Mouse (Mus musculus): Measurements from ENCODE around the gene Rcn3.

DNA sequence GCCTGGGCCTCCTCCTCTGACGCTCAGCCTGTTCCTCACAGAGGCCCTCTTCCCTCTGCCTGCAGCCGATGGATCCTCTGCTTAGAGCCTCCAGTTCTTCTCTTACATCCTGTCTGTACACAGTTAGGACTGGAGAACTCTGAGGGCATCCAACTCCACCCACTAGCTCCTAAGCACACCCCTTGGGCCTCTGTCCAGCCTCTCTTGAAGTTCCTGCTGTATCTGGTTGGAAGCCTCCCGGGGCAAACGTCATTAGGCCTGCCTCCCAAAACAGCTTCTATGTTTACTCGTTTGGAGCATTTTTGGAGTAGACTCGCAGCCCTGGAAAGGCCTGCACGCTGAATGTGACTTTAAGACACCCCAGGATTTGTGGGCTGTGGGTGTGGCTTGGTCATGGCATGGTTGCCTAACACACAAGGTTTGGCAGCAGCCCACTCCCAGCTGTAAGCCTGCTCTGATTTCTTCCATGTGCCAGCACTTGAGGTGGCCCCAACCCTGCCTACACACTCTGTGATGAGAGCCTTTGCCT lies 11.7 kb upstream of the Rcn3 start, which contains the start of gene Fcgrt:
- TF ChIP-seq POLR2A (IDR thresholded peaks at IDR 0.05; ENCODE audit: borderline replicate concordance, insufficient read depth, low read length) (no peak; the same call in 1 of the 2 replicates), CTCF (IDR thresholded peaks at IDR 0.05; ENCODE audit: borderline replicate concordance, insufficient read depth, low read depth, low read length) (no peak)
